ENCODE assay signal across 18 mouse cellular contexts in genomic region chr16:79308541-79308940, GRCm38 (mm10).
"Had no signal": no experiment of that assay in that cellular context is flagged by ENCODE, and none has a peak within 500 bp of the region (broad histone marks: within the 10 kb centered on the region; RNA-seq: fewer than 3 reads in every experiment).

No protein-coding gene starts in this region.

- H3K27me3 ChIP-seq: lung, embryonic 15.5 days; megakaryocyte, embryonic 14.5 days; midbrain, embryonic 13.5 days; midbrain, embryonic 15.5 days; neural tube, embryonic 12.5 days; stomach, embryonic 15.5 days had no signal

- DNase-seq: liver, postnatal 0 days; lung, adult 2 months; lung, postnatal 14 days; lung, postnatal 36 days; right cerebral cortex, postnatal 14 days; thymus, adult 18-20 months; thymus, postnatal 14 days; thymus, postnatal 36 days had no signal

- H3K4me3 ChIP-seq: lung, embryonic 15.5 days; megakaryocyte, embryonic 14.5 days; midbrain, embryonic 13.5 days; midbrain, embryonic 15.5 days; neural tube, embryonic 12.5 days; stomach, embryonic 15.5 days had no signal

- H3K9ac ChIP-seq: liver, postnatal 0 days; lung, embryonic 15.5 days; midbrain, embryonic 13.5 days; midbrain, embryonic 15.5 days; neural tube, embryonic 12.5 days; stomach, embryonic 15.5 days had no signal

- ATAC-seq: liver, postnatal 0 days; lung, postnatal 0 days; midbrain, embryonic 13.5 days; midbrain, embryonic 15.5 days had no signal

- H3K27ac ChIP-seq: lung, embryonic 15.5 days; macrophage; midbrain, embryonic 13.5 days; midbrain, embryonic 15.5 days; neural tube, embryonic 12.5 days; stomach, embryonic 15.5 days; stomach, postnatal 0 days had no signal

- H3K36me3 ChIP-seq: lung, embryonic 15.5 days; midbrain, embryonic 13.5 days; midbrain, embryonic 15.5 days; neural tube, embryonic 12.5 days; stomach, embryonic 15.5 days had no signal

- H3K4me1 ChIP-seq: lung, embryonic 15.5 days; megakaryocyte, embryonic 14.5 days; midbrain, embryonic 13.5 days; midbrain, embryonic 15.5 days; neural tube, embryonic 12.5 days; stomach, embryonic 15.5 days had no signal

- H3K4me2 ChIP-seq: lung, embryonic 15.5 days; midbrain, embryonic 11.5 days; midbrain, embryonic 13.5 days; midbrain, embryonic 15.5 days; neural tube, embryonic 12.5 days; stomach, embryonic 15.5 days had no signal

- H3K9me3 ChIP-seq: lung, embryonic 15.5 days; megakaryocyte, embryonic 14.5 days; midbrain, embryonic 13.5 days; midbrain, embryonic 15.5 days; neural tube, embryonic 12.5 days; stomach, embryonic 15.5 days had no signal
